Mouse (Mus musculus) heart, embryonic 13.5 days (tissue): Measurements from ENCODE around the gene Olfr10. TPM values are rescaled to one million over a fixed set of nuclear protein-coding genes. Genes with fewer than 3 reads are reported as not detected.
A peak's percentile ranks its signal among the peaks of the same experiment; 100 is the strongest.
"Not testable (repeated sequence)": the region's sequence is repeated elsewhere in the genome, so short reads cannot be mapped to it uniquely, and the experiment has no call there.

ENCODE experiments used
- ATAC-seq: fragments of 200-750 bp; cut with Nextera tagmentation; 2 replicates; pipeline ENCODE4 v1.8.0; 2017; ENCODE audit warnings: moderate TSS enrichment; ENCODE audit not compliant: insufficient number of reproducible peaks, low FRiP score, low TSS enrichment; ENCODE audit errors: extremely low read depth
- H3K27ac ChIP-seq: fragments of 300-500 bp; sonication (generic); replicated peaks from 2 replicates; pipeline ENCODE4 v1.5.1; 2015; ENCODE audit warnings: moderate library complexity, mild to moderate bottlenecking, inconsistent platforms
- H3K27me3 ChIP-seq: fragments of 300-500 bp; sonication (generic); replicated peaks from 2 replicates; pipeline ENCODE4 v1.6.1; 2015; ENCODE audit warnings: mild to moderate bottlenecking, inconsistent platforms
- H3K36me3 ChIP-seq: fragments of 300-500 bp; sonication (generic); 2 replicates; pipeline ENCODE4 v1.6.1; 2015; ENCODE audit warnings: mild to moderate bottlenecking, inconsistent platforms
- H3K4me1 ChIP-seq: fragments of 300-500 bp; sonication (generic); 2 replicates; pipeline ENCODE4 v1.6.1; 2015; ENCODE audit warnings: inconsistent platforms
- H3K4me2 ChIP-seq: fragments of 300-500 bp; sonication (generic); 2 replicates; pipeline ENCODE4 v1.6.1; 2015; ENCODE audit warnings: inconsistent platforms, mild to moderate bottlenecking, moderate library complexity
- H3K4me3 ChIP-seq: fragments of 300-500 bp; sonication (generic); 2 replicates; pipeline ENCODE4 v1.5.1; 2015; ENCODE audit warnings: moderate library complexity, mild to moderate bottlenecking, inconsistent platforms
- H3K9ac ChIP-seq: fragments of 300-500 bp; sonication (generic); 2 replicates; pipeline ENCODE4 v1.6.1; 2015; ENCODE audit warnings: inconsistent platforms, mild to moderate bottlenecking, moderate library complexity
- H3K9me3 ChIP-seq: fragments of 300-500 bp; sonication (generic); 2 replicates; pipeline ENCODE4 v1.6.1; 2016; ENCODE audit warnings: inconsistent platforms
- WGBS: fragments of 180-500 bp; shearing (Covaris S2); methylation state at CpG from one replicate; pipeline ENCODE4 v1.1.7; 2015; ENCODE audit warnings: mixed read lengths; 5-methylcytosine and 5-hydroxymethylcytosine counted together
- polyA plus RNA-seq: library from polyadenylated mRNA; unstranded; fragments of >200 nt; fragmentation: Nextera tagmentation; extraction: Ambion mirVana; gene quantifications from 2 replicates; pipeline ENCODE4 v1.2.1, GENCODE M21; 2015

The Olfr10 gene
- polyA plus RNA-seq, 1 experiment from 2014 or later, result not detected

GRCm38 (mm10) chr11:49267970-49268579, 36.5 kb upstream of the Olfr10 start:
- peaks cover 27% of the 10 kb centered on the region for H3K4me1 ChIP-seq
- H3K27me3 ChIP-seq, result no peaks in the 10 kb centered on the region
- peak overlapping the region; percentile 75 for H3K27ac ChIP-seq
- H3K4me3 ChIP-seq, result no peak overlapping the region
- H3K4me2 ChIP-seq, result peak overlapping the region; percentile 35
- peaks cover 22% of the 10 kb centered on the region for H3K36me3 ChIP-seq
- no peaks in the 10 kb centered on the region for H3K9me3 ChIP-seq
- H3K9ac ChIP-seq, result no peak overlapping the region
- ATAC-seq, result no peak
- WGBS, result 46% methylated on average over 15 of the region's 15 CpGs

DNA sequence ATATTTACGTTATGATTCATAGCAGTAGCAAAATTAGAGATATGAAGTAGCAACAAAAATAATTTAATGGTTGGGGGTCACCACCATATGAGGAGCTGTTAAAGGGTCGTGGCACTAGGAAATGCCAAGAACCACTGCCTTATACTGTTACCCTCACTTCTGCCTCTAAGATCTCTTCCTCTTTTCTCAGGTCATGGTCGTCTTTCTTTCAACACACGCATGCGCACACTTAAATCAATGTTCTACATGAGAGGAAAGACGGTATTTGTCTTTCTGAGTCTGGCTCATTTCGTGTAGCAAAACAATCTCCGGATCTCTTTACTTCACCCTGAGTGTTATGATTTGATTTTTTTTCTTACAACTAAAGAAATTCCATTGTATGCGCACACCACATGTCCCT, 34.8 kb upstream of the Olfr10 start:
- WGBS, result 91% methylated on average over 9 of the region's 9 CpGs
- Histone ChIP-seq H3K27ac (no peak overlapping the region), H3K9ac (no peak overlapping the region), H3K9me3 (no peaks in the 10 kb centered on the region), H3K4me2 (no peak overlapping the region), H3K36me3 (peaks cover 7% of the 10 kb centered on the region), H3K4me3 (no peak overlapping the region), H3K4me1 (peaks cover 27% of the 10 kb centered on the region), H3K27me3 (no peaks in the 10 kb centered on the region)
- no peak for ATAC-seq

DNA sequence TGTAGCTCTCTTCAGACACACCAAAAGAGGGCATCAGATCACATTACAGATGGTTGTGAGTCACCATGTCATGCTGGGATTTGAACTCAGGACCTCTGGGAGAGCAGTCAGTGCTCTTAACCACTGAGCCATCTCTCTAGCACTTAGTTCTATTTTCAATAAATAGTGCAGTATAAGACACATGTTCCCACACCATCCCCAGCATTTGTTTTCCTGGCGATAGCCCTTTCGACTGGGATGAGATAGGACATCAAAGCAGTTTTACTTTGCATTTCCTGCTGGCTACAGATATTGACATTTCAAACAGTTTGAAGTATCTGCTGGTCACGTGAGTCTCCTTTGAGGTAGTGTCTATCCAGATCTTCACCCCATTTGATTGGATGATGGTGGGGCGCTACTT, 34.2 kb upstream of the Olfr10 start:
- WGBS, result 81% methylated on average over 4 of the region's 4 CpGs
- Histone ChIP-seq H3K4me3 (no peak overlapping the region), H3K4me2 (no peak overlapping the region), H3K9ac (no peak overlapping the region), H3K27me3 (no peaks in the 10 kb centered on the region), H3K36me3 (peaks cover under 1% of the 10 kb centered on the region), H3K27ac (no peak overlapping the region), H3K9me3 (no peaks in the 10 kb centered on the region), H3K4me1 (peaks cover 27% of the 10 kb centered on the region)
- ATAC-seq, result no peak

GRCm38 (mm10) chr11:49271334-49271733, 33.2 kb upstream of the Olfr10 start:
- no peaks in the 10 kb centered on the region for H3K9me3 ChIP-seq
- no peak overlapping the region for H3K4me3 ChIP-seq
- H3K27ac ChIP-seq, result no peak overlapping the region
- no peak for ATAC-seq
- 31% methylated on average over 7 of the region's 7 CpGs for WGBS
- no peaks in the 10 kb centered on the region for H3K27me3 ChIP-seq
- H3K4me1 ChIP-seq, result peaks cover 21% of the 10 kb centered on the region
- no peaks in the 10 kb centered on the region for H3K36me3 ChIP-seq
- H3K9ac ChIP-seq, result no peak overlapping the region
- no peak overlapping the region for H3K4me2 ChIP-seq

GRCm38 (mm10) chr11:49273834-49274519, 30.6 kb upstream of the Olfr10 start:
- Histone ChIP-seq H3K9me3 (no peaks in the 10 kb centered on the region), H3K27me3 (no peaks in the 10 kb centered on the region), H3K27ac (no peak overlapping the region), H3K4me3 (no peak overlapping the region), H3K4me1 (no peaks in the 10 kb centered on the region), H3K36me3 (no peaks in the 10 kb centered on the region), H3K4me2 (no peak overlapping the region), H3K9ac (no peak overlapping the region)
- WGBS, result 60% methylated on average over 11 of the region's 11 CpGs
- ATAC-seq, result no peak

- H3K4me3 ChIP-seq, result no peak within 1 kb of the TSS
- 75% methylated on average over 3 of the region's 3 CpGs for WGBS
- H3K27ac ChIP-seq, result no peak within 1 kb of the TSS
- no peaks in the 10 kb centered on the region for H3K4me1 ChIP-seq
- no peak for ATAC-seq
- H3K4me2 ChIP-seq, result no peak within 1 kb of the TSS
- H3K9ac ChIP-seq, result no peak within 1 kb of the TSS
- no peaks in the 10 kb centered on the region for H3K36me3 ChIP-seq
- H3K27me3 ChIP-seq, result no peaks in the 10 kb centered on the region
- H3K9me3 ChIP-seq, result no peaks in the 10 kb centered on the region
These were observed 26.3 kb upstream of the Olfr10 start, which contains the start of gene Olfr1393 for GRCm38 (mm10) chr11:49278222-49278621. Gene Olfr1393 (plus strand): TSS chr11:49278304.

DNA sequence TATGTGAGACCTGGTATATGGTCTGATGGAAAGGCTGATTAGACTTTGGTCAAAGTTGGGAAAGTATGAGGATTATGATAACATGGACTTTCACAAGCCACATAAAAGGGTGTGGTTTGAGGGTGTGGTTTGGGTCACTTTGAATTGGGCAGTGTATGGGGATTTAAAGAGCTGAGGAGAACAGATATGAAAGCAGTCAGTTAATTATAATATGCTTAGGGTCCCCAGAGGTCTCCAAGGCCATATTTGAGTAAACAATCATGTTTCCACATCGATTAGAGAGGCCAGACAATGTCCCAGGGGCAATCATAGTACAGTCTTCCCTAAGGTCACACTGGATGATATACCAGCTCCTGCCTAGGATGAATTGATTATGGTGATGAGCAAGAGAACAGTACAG, 19.6 kb upstream of the Olfr10 start, which contains the start of gene Olfr1392:
Olfr1392 (plus strand) TSS at position 301 of the 400 bp plus-strand sequence.
- H3K36me3 ChIP-seq, H3K27ac ChIP-seq, H3K9me3 ChIP-seq, ATAC-seq, H3K27me3 ChIP-seq, H3K9ac ChIP-seq, H3K4me3 ChIP-seq, H3K4me2 ChIP-seq, H3K4me1 ChIP-seq: not testable (repeated sequence)
- 70% methylated on average over 1 of the region's 1 CpGs for WGBS

DNA sequence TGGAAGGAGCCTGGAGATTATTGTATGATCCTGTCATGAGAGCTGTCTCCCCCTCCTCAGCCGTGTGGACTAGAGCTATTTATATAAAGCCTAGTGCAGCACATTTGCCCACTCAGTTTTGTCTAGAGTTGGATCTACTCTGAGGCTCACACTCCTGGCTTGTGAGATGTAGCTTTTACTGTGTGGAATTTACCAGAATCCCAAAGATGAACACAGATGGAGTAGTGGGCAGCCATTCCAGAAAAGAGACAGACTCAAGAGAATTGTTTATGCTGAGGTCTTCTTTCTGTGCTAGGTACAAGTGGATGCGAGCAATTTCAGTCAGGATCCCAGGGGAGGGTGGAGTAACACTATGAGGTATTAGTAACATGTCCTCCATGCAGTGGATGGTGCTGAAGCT, 17.3 kb upstream of the Olfr10 start:
- no peak for ATAC-seq
- H3K9me3 ChIP-seq, result no peaks in the 10 kb centered on the region
- no peak overlapping the region for H3K4me3 ChIP-seq
- no peaks in the 10 kb centered on the region for H3K4me1 ChIP-seq
- H3K36me3 ChIP-seq, result no peaks in the 10 kb centered on the region
- no peak overlapping the region for H3K4me2 ChIP-seq
- H3K27me3 ChIP-seq, result no peaks in the 10 kb centered on the region
- no peak overlapping the region for H3K9ac ChIP-seq
- 53% methylated on average over 2 of the region's 2 CpGs for WGBS
- H3K27ac ChIP-seq, result no peak overlapping the region

DNA sequence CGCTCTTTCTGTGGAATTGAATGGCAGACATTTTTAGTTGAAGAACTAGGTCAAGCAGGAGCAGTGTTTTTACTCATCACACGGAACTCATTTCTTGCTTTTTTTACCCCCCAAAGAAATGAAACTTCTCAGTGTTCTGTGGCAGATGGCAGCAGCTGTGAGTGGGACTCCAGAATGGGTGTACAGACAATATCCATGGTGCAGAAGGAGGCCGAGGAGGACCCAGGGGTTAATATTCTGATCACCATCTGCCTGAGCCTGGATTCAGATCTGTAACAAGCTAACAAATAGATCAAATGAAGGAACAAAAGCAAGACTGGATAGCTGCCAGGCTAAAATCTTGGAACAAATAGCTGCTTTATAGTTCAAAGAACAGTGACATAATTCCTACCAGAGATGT, 11.8 kb upstream of the Olfr10 start:
- Histone ChIP-seq H3K36me3 (no peaks in the 10 kb centered on the region), H3K4me3 (no peak overlapping the region), H3K4me2 (no peak overlapping the region), H3K9ac (no peak overlapping the region), H3K4me1 (no peaks in the 10 kb centered on the region), H3K27ac (no peak overlapping the region), H3K9me3 (no peaks in the 10 kb centered on the region), H3K27me3 (no peaks in the 10 kb centered on the region)
- ATAC-seq, result no peak
- 78% methylated on average over 3 of the region's 3 CpGs for WGBS

DNA sequence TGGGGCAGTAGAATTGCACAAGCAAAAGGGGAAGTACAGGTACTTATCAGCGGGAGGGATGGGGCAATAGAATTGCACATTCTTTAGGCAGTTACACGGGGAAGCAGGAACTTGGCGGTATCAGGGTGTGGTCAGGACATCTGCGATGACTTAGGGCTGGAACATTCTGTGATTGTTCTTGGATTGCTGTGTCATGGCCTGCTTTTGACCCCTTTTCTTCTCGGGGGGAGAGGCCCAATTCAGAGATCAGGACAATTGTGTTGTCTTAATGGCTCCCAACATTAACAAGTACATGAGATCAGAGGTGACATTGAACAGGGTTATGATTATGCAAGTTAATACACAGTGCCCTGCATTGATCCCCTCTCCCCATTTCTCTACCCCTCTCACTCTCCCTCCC, 4.0 kb downstream of the Olfr10 start:
- H3K9ac ChIP-seq, H3K27ac ChIP-seq, H3K27me3 ChIP-seq, ATAC-seq, H3K9me3 ChIP-seq, H3K4me3 ChIP-seq, H3K4me1 ChIP-seq, H3K36me3 ChIP-seq, H3K4me2 ChIP-seq: not testable (repeated sequence)
- WGBS, result 75% methylated on average over 5 of the region's 5 CpGs

- Histone ChIP-seq H3K36me3 (no peaks in the 10 kb centered on the region), H3K4me1 (no peaks in the 10 kb centered on the region), H3K4me3 (no peak within 1 kb of the TSS), H3K27me3 (no peaks in the 10 kb centered on the region), H3K4me2 (no peak within 1 kb of the TSS), H3K9me3 (no peaks in the 10 kb centered on the region), H3K9ac (no peak within 1 kb of the TSS), H3K27ac (no peak within 1 kb of the TSS)
- 60% methylated on average over 2 of the region's 2 CpGs for WGBS
- no peak for ATAC-seq
These were observed 17.9 kb downstream of the Olfr10 start, which contains the start of gene Olfr1391 for GRCm38 (mm10) chr11:49322442-49322841. Gene Olfr1391 (plus strand): TSS chr11:49322742.

DNA sequence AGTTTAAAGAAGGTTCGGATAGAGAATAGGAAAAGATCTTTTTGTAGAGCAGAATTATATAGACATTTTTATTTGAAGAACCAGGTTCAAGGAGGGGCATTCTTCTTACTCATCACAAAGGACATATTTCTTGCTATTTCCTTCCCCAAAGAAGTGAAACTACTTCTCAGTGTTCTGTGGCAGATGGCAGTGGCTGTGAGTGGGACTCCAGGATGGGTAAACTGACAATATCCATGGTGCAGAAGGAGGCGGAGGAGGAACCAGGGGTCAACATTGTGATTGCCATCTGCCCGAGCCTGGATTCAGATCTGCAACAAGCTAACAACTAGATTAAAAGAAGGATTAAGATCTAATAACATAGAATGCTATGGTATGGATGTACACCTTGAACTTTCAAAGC, 22.2 kb downstream of the Olfr10 start:
- WGBS, result 73% methylated on average over 3 of the region's 3 CpGs
- Histone ChIP-seq H3K27me3 (no peaks in the 10 kb centered on the region), H3K4me2 (no peak overlapping the region), H3K36me3 (no peaks in the 10 kb centered on the region), H3K4me1 (no peaks in the 10 kb centered on the region), H3K9me3 (no peaks in the 10 kb centered on the region), H3K4me3 (no peak overlapping the region), H3K9ac (no peak overlapping the region), H3K27ac (no peak overlapping the region)
- no peak for ATAC-seq
